In genomic region chrX:99463962-99464361, GRCm38 (mm10) we compare ENCODE assay signal across 8 mouse cellular contexts. TPM values are rescaled to one million over a fixed set of nuclear protein-coding genes. Genes with fewer than 3 reads are reported as not detected.
A peak's percentile ranks its signal among the peaks of the same experiment; 100 is the strongest.
DNase-seq lines count a peak whose midpoint lies in the region; ATAC-seq and TF ChIP-seq lines count a peak whose summit lies in the region.

No protein-coding gene starts in this region.

- H3K27me3 ChIP-seq in MEL (ENCODE audit: control insufficient read depth in 1 of 2, insufficient read depth in 2 of 2, low read length in 2 of 2) = no peaks in the 10 kb centered on the region
- H3K27me3 ChIP-seq in embryonic facial prominence, embryonic 13.5 days = peaks cover 40% of the 10 kb centered on the region
- H3K27me3 ChIP-seq in kidney, embryonic 15.5 days = peaks cover 44% of the 10 kb centered on the region
- H3K27me3 ChIP-seq in midbrain, embryonic 10.5 days (ENCODE audit: low read depth, poor library complexity, severe bottlenecking) = peaks cover 94% of the 10 kb centered on the region

- TF ChIP-seq RAD21 in MEL (IDR thresholded peaks at IDR 0.05; ENCODE audit: low read depth, low read length) = no peak

- no peak for TF ChIP-seq POLR2A in MEL (IDR thresholded peaks at IDR 0.05; ENCODE audit: control insufficient read depth in 1 of 2, insufficient read depth in 1 of 2, low read depth in 1 of 2, low read length in 2 of 2, poor library complexity in 1 of 2)

- TF ChIP-seq EP300 in MEL (IDR thresholded peaks at IDR 0.05; ENCODE audit: low read depth in 1 of 2, low read length in 2 of 2) = no peak

- no peak overlapping the region for H3K27ac ChIP-seq in MEL (ENCODE audit: control insufficient read depth, low read depth, low read length)
- peak overlapping the region; percentile 39; the same call in 1 of the 2 replicates for H3K27ac ChIP-seq in embryonic facial prominence, embryonic 13.5 days
- no peak overlapping the region for H3K27ac ChIP-seq in kidney, embryonic 15.5 days
- no peak overlapping the region for H3K27ac ChIP-seq in midbrain, embryonic 10.5 days (replicated peaks)

- TF ChIP-seq CTCF in MEL (IDR thresholded peaks at IDR 0.05 in 2 of 3, conservative IDR thresholded peaks at IDR 0.05 in 1 of 3; ENCODE audit: control insufficient read depth in 1 of 3, insufficient read depth in 1 of 3, low read depth in 2 of 3, low read length in 3 of 3, poor library complexity in 1 of 3, severe bottlenecking in 1 of 3) = 0 out of 6 replicates have a peak, but pooled peaks of 2 of the 3 experiments have one; percentile 15 to 22

- WGBS in embryonic facial prominence, embryonic 13.5 days = 45% methylated on average over 6 of the region's 6 CpGs
- WGBS in kidney, embryonic 15.5 days = 31% methylated on average over 6 of the region's 6 CpGs
- 42% methylated on average over 6 of the region's 6 CpGs for WGBS in midbrain, embryonic 10.5 days

- no peak overlapping the region for H3K4me2 ChIP-seq in embryonic facial prominence, embryonic 13.5 days
- H3K4me2 ChIP-seq in kidney, embryonic 15.5 days = no peak overlapping the region

- no peaks in the 10 kb centered on the region for H3K9me3 ChIP-seq in MEL (replicated peaks; ENCODE audit: insufficient read depth, low read length)
- no peaks in the 10 kb centered on the region for H3K9me3 ChIP-seq in embryonic facial prominence, embryonic 13.5 days
- no peaks in the 10 kb centered on the region for H3K9me3 ChIP-seq in kidney, embryonic 15.5 days (replicated peaks)
- H3K9me3 ChIP-seq in midbrain, embryonic 10.5 days (replicated peaks) = no peaks in the 10 kb centered on the region

- no peaks in the 10 kb centered on the region for H3K79me2 ChIP-seq in MEL (ENCODE audit: control insufficient read depth, insufficient read depth, low read length, poor library complexity)

- H3K4me1 ChIP-seq in MEL (ENCODE audit: control insufficient read depth in 1 of 2, insufficient read depth in 2 of 2, low read length in 2 of 2) = no peaks in the 10 kb centered on the region
- H3K4me1 ChIP-seq in embryonic facial prominence, embryonic 13.5 days = peaks cover 19% of the 10 kb centered on the region
- peaks cover 12% of the 10 kb centered on the region for H3K4me1 ChIP-seq in kidney, embryonic 15.5 days
- H3K4me1 ChIP-seq in midbrain, embryonic 10.5 days = peaks cover 56% of the 10 kb centered on the region

- ATAC-seq in embryonic facial prominence, embryonic 13.5 days (ENCODE audit: insufficient number of reproducible peaks, insufficient read depth, low FRiP score, low TSS enrichment, low read depth) = no peak
- peak; percentile 94 for ATAC-seq in kidney, embryonic 15.5 days (replicated peaks; ENCODE audit: low FRiP score)

- no peak overlapping the region for H3K4me3 ChIP-seq in MEL (ENCODE audit: control insufficient read depth in 1 of 2, insufficient read depth in 1 of 2, low read depth in 2 of 2, low read length in 2 of 2)
- no peak overlapping the region for H3K4me3 ChIP-seq in embryonic facial prominence, embryonic 13.5 days
- H3K4me3 ChIP-seq in kidney, embryonic 15.5 days (replicated peaks) = no peak overlapping the region
- no peak overlapping the region for H3K4me3 ChIP-seq in midbrain, embryonic 10.5 days

- H3K9ac ChIP-seq in MEL (ENCODE audit: control insufficient read depth, low read depth, low read length, poor library complexity, severe bottlenecking) = no peak overlapping the region
- no peak overlapping the region for H3K9ac ChIP-seq in embryonic facial prominence, embryonic 13.5 days
- H3K9ac ChIP-seq in kidney, embryonic 15.5 days = no peak overlapping the region

- H3K36me3 ChIP-seq in MEL (ENCODE audit: control insufficient read depth in 1 of 2, insufficient read depth in 2 of 2, low read length in 2 of 2) = no peaks in the 10 kb centered on the region; a peak in 1 of 4 replicates
- peaks cover 25% of the 10 kb centered on the region for H3K36me3 ChIP-seq in embryonic facial prominence, embryonic 13.5 days
- peaks cover 34% of the 10 kb centered on the region for H3K36me3 ChIP-seq in kidney, embryonic 15.5 days
- peaks cover 43% of the 10 kb centered on the region for H3K36me3 ChIP-seq in midbrain, embryonic 10.5 days

- DNase-seq in embryo, embryonic 10 days (ENCODE audit: low spot score) = peak; percentile 53
- DNase-seq in embryo, embryonic 9.5 days (ENCODE audit: extremely low spot score) = no peak
- peak; percentile 12 for DNase-seq in MEL (ENCODE audit: low read depth, low spot score)
- peak; percentile 44 for DNase-seq in midbrain, embryonic 10.5 days (ENCODE audit: low spot score)
- no peak for DNase-seq in right cerebral cortex, postnatal 14 days
- DNase-seq in frontal cortex, postnatal 36 days (ENCODE audit: low spot score in 2 of 2) = no peak

TF ChIP-seq in MEL, 35 proteins besides CTCF, POLR2A, EP300 and RAD21:
- TF ChIP-seq GABPA (IDR thresholded peaks at IDR 0.05; ENCODE audit: low read depth, low read length) (no peak), ZKSCAN1 (IDR thresholded peaks at IDR 0.05; ENCODE audit: low read depth, low read length) (no peak), MAFK (IDR thresholded peaks at IDR 0.05; ENCODE audit: borderline replicate concordance, low read depth, low read length) (no peak), NRF1 (IDR thresholded peaks at IDR 0.05; ENCODE audit: insufficient read depth, low read depth, low read length, poor library complexity, severe bottlenecking) (no peak), ZMIZ1 (IDR thresholded peaks at IDR 0.05; ENCODE audit: low read depth, low read length) (no peak), RCOR1 (IDR thresholded peaks at IDR 0.05; ENCODE audit: low read depth, low read length) (no peak), MAX (IDR thresholded peaks at IDR 0.05; ENCODE audit: low read length) (no peak), USF2 (IDR thresholded peaks at IDR 0.05; ENCODE audit: borderline replicate concordance in 1 of 2, insufficient read depth in 1 of 2, low read depth in 1 of 2, low read length in 2 of 2) (no peak), ELF1 (IDR thresholded peaks at IDR 0.05; ENCODE audit: low read depth, low read length) (no peak), ZC3H11A (IDR thresholded peaks at IDR 0.05; ENCODE audit: low read depth, low read length) (no peak), ZNF384 (IDR thresholded peaks at IDR 0.05; ENCODE audit: low read depth, low read length) (no peak), GATA1 (IDR thresholded peaks at IDR 0.05; ENCODE audit: low read depth, low read length) (no peak), MAZ (IDR thresholded peaks at IDR 0.05; ENCODE audit: low read depth, low read length) (no peak)
TF ChIP-seq in MEL: peak in this region for 0.

RNA-seq across cellular contexts. Expression of gene Pja1, which starts 7.1 kb away (rescaled TPM):
- total RNA-seq in MEL (2012; rRNA removed) = 28.1 and 30.1 TPM in 2 replicates
- polyA plus RNA-seq in MEL (2012; ENCODE audit: insufficient read depth in 1 of 2, insufficient read length in 2 of 2, low read depth in 1 of 2, low replicate concordance in 2 of 2, missing spikeins in 1 of 2) = 10 to 100 TPM in 1 of 2 experiments, not detected in 1; 44.0 TPM
- 181 and 195 TPM in 2 replicates for polyA plus RNA-seq in embryonic facial prominence, embryonic 13.5 days (2015; fragmentation: Nextera tagmentation; extraction: Ambion mirVana)
- 188 and 195 TPM in 2 replicates for polyA plus RNA-seq in kidney, embryonic 15.5 days (2015; fragmentation: Nextera tagmentation; extraction: Ambion mirVana)
- polyA plus RNA-seq in midbrain, embryonic 10.5 days (2016; fragmentation: Nextera tagmentation; extraction: Ambion mirVana) = 210 and 212 TPM in 2 replicates

Comparison
In these comparisons a context has a peak if more than half of its experiments do, and no peak if none do; other contexts are left out.
1. DNase-seq: peak in embryo, embryonic 10 days (single experiment), MEL (single experiment) and midbrain, embryonic 10.5 days (single experiment); none in embryo, embryonic 9.5 days (single experiment), right cerebral cortex, postnatal 14 days (single experiment) and frontal cortex, postnatal 36 days (0 of 2).